Mouse (Mus musculus): ENCODE measurements around the gene Pld5.

Pld5 gene

GRCm38 (mm10) chr1:176274667-176275610 is at the start of gene Pld5:
TSS of gene Pld5 (minus strand) at chr1:176275312.
- DNase-seq (ENCODE audit: low spot score in 2 of 2) = no peak

- DNase-seq (ENCODE audit: low spot score in 2 of 2) = no peak
Measured at GRCm38 (mm10) chr1:176315063-176315462, 40.0 kb upstream of the Pld5 start.

DNA sequence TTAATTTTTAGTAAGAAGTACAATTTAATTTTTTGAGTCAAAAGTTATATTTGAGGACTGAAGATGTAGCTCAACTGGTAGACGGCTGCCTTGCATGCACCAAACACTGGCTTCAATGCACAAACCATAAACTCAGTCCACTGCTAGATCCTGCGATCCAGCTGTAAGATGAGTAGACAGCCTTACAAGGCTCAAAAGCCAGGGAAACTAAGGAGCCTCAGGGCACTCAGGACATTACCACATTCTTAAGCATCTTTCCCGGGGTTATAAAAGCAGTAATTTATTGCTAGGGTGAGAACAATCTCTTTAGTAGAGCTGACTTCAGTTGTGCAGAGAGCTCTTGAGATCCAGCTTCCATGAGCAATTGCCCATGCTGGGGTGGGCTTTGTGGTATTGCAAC is 35.1 kb upstream of the Pld5 start:
- no peak for DNase-seq (ENCODE audit: low spot score in 2 of 2)

- no peak for DNase-seq (ENCODE audit: low spot score in 2 of 2)
Measured at GRCm38 (mm10) chr1:176289396-176289795, 14.3 kb upstream of the Pld5 start.

GRCm38 (mm10) chr1:176275611-176275980 is 484 bp upstream of the Pld5 start:
- DNase-seq (ENCODE audit: low spot score in 2 of 2) = no peak

GRCm38 (mm10) chr1:176248717-176249030 is 26.4 kb downstream of the Pld5 start:
- no peak for DNase-seq (ENCODE audit: low spot score in 2 of 2)

- DNase-seq (ENCODE audit: low spot score in 2 of 2) = no peak
Measured at GRCm38 (mm10) chr1:176247885-176248716, 27.0 kb downstream of the Pld5 start.

DNA sequence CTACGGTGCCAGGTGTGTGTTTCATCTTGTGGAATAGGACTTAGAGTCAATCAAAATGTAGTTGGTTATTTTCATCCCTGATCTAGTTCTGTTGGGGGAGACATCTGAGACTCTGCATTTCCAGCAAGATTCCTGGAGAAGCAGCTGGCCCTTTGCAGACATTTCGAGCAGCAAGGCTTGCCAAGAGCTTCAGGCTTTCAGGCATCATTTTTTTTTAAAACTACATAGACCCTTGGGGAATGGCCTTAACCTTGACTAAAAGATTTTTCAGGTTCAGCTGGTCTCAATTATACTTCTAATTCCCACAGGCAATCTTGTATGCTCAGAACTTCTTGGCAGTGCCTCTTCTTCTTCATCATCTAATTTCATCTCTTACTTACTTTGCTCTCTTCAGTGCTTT is 35.9 kb downstream of the Pld5 start:
- DNase-seq (ENCODE audit: low spot score in 2 of 2) = no peak

DNA sequence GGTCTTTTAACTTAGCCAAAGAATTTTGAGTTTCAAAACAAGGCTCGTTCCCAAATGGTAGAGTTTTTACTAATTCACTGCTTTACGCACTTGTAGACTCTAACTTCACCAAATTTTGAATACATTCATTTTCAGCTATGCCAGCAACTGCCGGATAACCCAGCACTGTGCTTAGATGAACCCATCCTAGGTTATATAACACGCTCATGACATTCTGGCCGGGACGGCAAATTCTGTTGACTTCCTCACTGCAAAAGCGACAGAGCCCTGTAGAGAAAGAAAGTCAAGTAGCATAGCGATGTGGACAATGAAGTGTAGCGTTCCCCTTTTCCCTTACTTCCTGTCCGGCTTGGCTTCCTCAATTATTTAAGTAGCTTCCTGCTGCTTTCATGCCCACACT is 51.3 kb downstream of the Pld5 start:
- DNase-seq (ENCODE audit: low spot score in 2 of 2) = no peak

GRCm38 (mm10) chr1:176223196-176223595 is 51.9 kb downstream of the Pld5 start:
- peak in 1 of 2 experiments; percentile 3 for DNase-seq (ENCODE audit: low spot score in 2 of 2)

- DNase-seq (ENCODE audit: low spot score in 2 of 2) = no peak
Measured at GRCm38 (mm10) chr1:176218217-176218616, 56.9 kb downstream of the Pld5 start.

- no peak for DNase-seq (ENCODE audit: low spot score in 2 of 2)
Measured at GRCm38 (mm10) chr1:176213645-176214221, 61.4 kb downstream of the Pld5 start.

- DNase-seq (ENCODE audit: low spot score in 2 of 2) = no peak
Measured at GRCm38 (mm10) chr1:176212922-176213644, 62.0 kb downstream of the Pld5 start.

GRCm38 (mm10) chr1:176210803-176211202 is 64.3 kb downstream of the Pld5 start:
- DNase-seq (ENCODE audit: low spot score in 2 of 2) = no peak

GRCm38 (mm10) chr1:176208014-176208413 is 67.1 kb downstream of the Pld5 start:
- DNase-seq (ENCODE audit: low spot score in 2 of 2) = no peak

DNA sequence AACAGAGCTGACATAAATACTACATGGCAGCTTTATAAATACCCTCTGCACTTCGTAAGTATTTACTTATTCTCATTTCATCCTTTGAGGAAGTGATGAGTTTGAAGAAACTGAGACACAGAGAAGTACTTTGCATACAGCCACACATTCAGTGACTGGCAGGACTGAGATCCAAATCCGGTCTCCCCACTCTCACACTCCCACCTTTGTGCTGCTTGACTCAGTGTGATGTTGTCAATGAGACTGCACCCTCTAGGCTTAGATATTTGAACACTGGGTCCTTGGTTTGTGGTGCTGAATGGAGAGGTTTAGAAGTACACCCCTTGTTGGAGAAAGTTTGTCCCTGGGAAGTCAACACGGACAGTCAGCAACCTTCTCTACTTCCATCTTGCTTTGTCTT is 72.8 kb downstream of the Pld5 start:
- no peak for DNase-seq (ENCODE audit: low spot score in 2 of 2)

DNA sequence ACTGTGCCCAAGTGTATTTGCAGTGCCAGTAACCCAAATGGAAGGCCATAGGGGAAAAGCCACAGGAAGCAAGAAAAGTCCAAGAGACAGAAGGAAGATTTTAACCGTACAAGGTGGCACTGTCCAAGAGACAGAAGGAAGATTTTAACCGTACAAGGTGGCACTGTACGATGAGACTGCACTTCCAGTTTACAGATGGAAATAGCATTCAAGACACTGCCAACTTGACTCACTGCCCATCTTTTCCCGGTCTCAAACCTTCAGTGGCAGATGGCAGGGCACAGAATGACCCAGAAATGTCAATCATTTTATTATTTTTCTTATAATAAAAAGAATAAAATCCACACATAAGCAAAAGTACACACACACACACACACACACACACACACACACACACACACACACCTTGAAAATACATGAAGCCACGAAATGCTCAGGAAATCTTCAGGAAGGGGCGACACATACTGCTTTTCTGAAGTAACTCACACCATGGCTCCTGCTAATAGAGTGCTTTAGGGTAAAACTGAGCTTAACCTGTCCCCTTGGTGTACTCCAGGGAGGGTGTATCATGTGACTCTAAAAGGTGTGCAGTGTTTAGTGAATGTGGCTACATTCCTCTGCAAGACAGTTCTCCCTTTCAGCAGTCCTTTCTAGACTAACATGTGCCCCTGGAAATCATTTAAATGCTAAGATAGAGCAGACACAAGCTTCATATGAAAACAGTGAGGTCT is 77.9 kb downstream of the Pld5 start:
- no peak for DNase-seq (ENCODE audit: low spot score in 2 of 2)

- no peak for DNase-seq (ENCODE audit: low spot score in 2 of 2)
Measured at GRCm38 (mm10) chr1:176196341-176196740, 78.8 kb downstream of the Pld5 start.

DNA sequence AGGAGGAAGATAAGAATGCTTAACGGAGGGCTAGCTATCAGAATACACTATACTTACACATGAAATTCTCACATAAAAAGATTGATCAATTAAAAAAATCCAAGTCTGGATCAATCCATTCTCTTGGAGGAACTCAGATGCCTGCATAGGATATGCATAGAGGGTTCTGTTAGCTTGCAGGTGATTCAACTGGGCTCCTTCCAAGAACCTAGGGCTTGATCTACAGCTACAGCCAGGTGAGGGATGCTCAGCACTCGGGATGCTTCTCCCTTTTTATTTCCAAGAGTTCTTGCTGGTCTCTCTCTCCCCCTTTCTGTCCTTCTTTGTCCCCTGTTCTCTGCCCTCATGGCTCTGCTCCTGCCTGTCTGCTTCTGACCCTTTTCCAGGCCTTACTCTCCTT is 80.4 kb downstream of the Pld5 start:
- no peak for DNase-seq (ENCODE audit: low spot score in 2 of 2)

GRCm38 (mm10) chr1:176183991-176184390 is 91.1 kb downstream of the Pld5 start:
- no peak for DNase-seq (ENCODE audit: low spot score in 2 of 2)

DNA sequence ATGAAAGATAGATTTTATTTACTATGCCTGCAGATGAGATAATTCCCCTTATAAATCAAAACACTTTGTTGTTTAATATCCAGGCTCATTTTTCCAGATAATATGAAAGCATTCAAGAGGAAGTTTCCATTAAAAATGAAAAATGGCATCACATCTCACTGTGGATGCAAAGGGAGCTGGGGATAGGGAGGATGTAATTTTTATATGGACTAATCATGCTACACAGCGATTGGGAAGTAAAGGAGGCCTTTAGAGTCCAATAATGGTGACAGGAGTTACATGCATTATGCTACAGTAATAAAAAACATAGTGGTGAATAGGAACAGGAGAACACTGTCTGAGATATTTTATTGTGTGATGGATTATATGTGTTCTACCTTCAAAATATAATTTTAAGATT is 100.1 kb downstream of the Pld5 start:
- no peak for DNase-seq (ENCODE audit: low spot score in 2 of 2)
